In the genomic region with DNA sequence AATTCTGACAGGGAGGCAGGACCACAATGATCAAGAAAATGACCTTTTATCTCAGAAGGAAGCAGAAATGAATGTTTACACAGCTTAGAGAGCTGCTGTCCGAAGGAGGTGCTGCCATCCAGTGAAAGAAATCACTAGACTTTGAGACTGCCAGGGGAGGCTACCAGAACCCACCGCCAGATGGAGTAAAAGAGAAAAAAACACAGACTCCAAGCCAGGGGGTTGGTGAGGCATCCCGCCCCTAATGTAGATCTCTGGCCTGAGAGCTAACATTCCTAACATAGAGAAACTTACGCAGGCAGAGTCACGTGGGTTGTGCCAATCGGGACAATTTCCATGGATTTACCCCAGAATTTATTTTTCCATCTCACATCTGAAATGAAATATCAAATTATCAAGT, we compare ENCODE assay signal across 8 mouse cellular contexts. TPM values are rescaled to one million over a fixed set of nuclear protein-coding genes. Genes with fewer than 3 reads are reported as not detected.
DNase-seq lines count a peak whose midpoint lies in the region; ATAC-seq and TF ChIP-seq lines count a peak whose summit lies in the region.

No protein-coding gene starts in this region.

- H3K4me2 ChIP-seq in lung, embryonic 14.5 days: no peak overlapping the region
- H3K4me2 ChIP-seq in kidney, postnatal 0 days (ENCODE audit: low read length): no peak overlapping the region

- no peak overlapping the region for H3K9ac ChIP-seq in lung, embryonic 14.5 days
- no peak overlapping the region for H3K9ac ChIP-seq in kidney, postnatal 0 days (ENCODE audit: low read depth, low read length)

- no peak overlapping the region for H3K4me3 ChIP-seq in lung, embryonic 14.5 days (ENCODE audit: low read depth, low read length)
- H3K4me3 ChIP-seq in cortical plate, adult 2 months (ENCODE audit: insufficient read depth, low read length): no peak overlapping the region
- no peak overlapping the region for H3K4me3 ChIP-seq in kidney, postnatal 0 days (replicated peaks; ENCODE audit: low read depth, low read length)
- H3K4me3 ChIP-seq in olfactory bulb, adult 2 months (ENCODE audit: insufficient read depth, low read depth, low read length): no peak overlapping the region

- DNase-seq in cerebellum, postnatal 25 days: peak; percentile 26 to 54
- no peak for DNase-seq in cerebellum, adult 8-10 months
- DNase-seq in lung, embryonic 14.5 days: peak; percentile 78
- DNase-seq in lung, adult 18-20 months: no peak
- DNase-seq in kidney, postnatal 0 days (ENCODE audit: low spot score): peak; percentile 79
- no peak for DNase-seq in adrenal gland, adult 8-10 months

- no peaks in the 10 kb centered on the region for H3K36me3 ChIP-seq in lung, embryonic 14.5 days (ENCODE audit: insufficient read depth)
- H3K36me3 ChIP-seq in kidney, postnatal 0 days (ENCODE audit: insufficient read depth, low read length): 0 out of 2 replicates have a peak, but pooled peaks cover 3% of the 10 kb centered on the region

- 15% methylated on average over 6 of the region's 6 CpGs for WGBS in lung, embryonic 14.5 days
- 42% methylated on average over 6 of the region's 6 CpGs for WGBS in kidney, postnatal 0 days
- 21% methylated on average over 6 of the region's 6 CpGs for WGBS in olfactory bulb, adult 2 months

- TF ChIP-seq POLR2A in cortical plate, adult 2 months (IDR thresholded peaks at IDR 0.05; ENCODE audit: extremely low read depth, insufficient read depth, low read length): no peak
- no peak for TF ChIP-seq POLR2A in olfactory bulb, adult 2 months (IDR thresholded peaks at IDR 0.05; ENCODE audit: insufficient read depth, low read depth, low read length)

- H3K27ac ChIP-seq in lung, embryonic 14.5 days (ENCODE audit: low read depth): no peak overlapping the region
- H3K27ac ChIP-seq in cortical plate, adult 2 months (ENCODE audit: insufficient read depth, low read length): no peak overlapping the region
- H3K27ac ChIP-seq in kidney, postnatal 0 days: no peak overlapping the region
- no peak overlapping the region for H3K27ac ChIP-seq in olfactory bulb, adult 2 months (ENCODE audit: insufficient read depth, low read depth, low read length)

- no peaks in the 10 kb centered on the region for H3K9me3 ChIP-seq in lung, embryonic 14.5 days (ENCODE audit: low read depth, low read length)
- H3K9me3 ChIP-seq in kidney, postnatal 0 days (replicated peaks; ENCODE audit: low read length): no peaks in the 10 kb centered on the region

- ATAC-seq in lung, embryonic 14.5 days (ENCODE audit: insufficient read depth): no peak
- ATAC-seq in kidney, postnatal 0 days (replicated peaks; ENCODE audit: low FRiP score, low read depth): no peak

- no peaks in the 10 kb centered on the region for H3K27me3 ChIP-seq in lung, embryonic 14.5 days (ENCODE audit: insufficient read depth, low read length)
- H3K27me3 ChIP-seq in kidney, postnatal 0 days (ENCODE audit: insufficient read depth, low read length): no peaks in the 10 kb centered on the region

- H3K4me1 ChIP-seq in lung, embryonic 14.5 days (ENCODE audit: insufficient read depth): no peaks in the 10 kb centered on the region
- no peaks in the 10 kb centered on the region for H3K4me1 ChIP-seq in cortical plate, adult 2 months (ENCODE audit: control insufficient read depth, insufficient read depth, low read length)
- H3K4me1 ChIP-seq in kidney, postnatal 0 days (replicated peaks; ENCODE audit: insufficient read depth, low read length): no peaks in the 10 kb centered on the region
- H3K4me1 ChIP-seq in olfactory bulb, adult 2 months (ENCODE audit: control insufficient read depth, insufficient read depth, low read length): peaks cover 5% of the 10 kb centered on the region

- TF ChIP-seq CTCF in lung, embryonic 14.5 days (IDR thresholded peaks at IDR 0.05; ENCODE audit: low read depth): peak; percentile 73
- TF ChIP-seq CTCF in cortical plate, adult 2 months (IDR thresholded peaks at IDR 0.05; ENCODE audit: extremely low read depth, insufficient read depth, low read length): peak; percentile 50
- TF ChIP-seq CTCF in kidney, postnatal 0 days (IDR thresholded peaks at IDR 0.05; ENCODE audit: low read depth): peak; percentile 81
- TF ChIP-seq CTCF in olfactory bulb, adult 2 months (IDR thresholded peaks at IDR 0.05; ENCODE audit: insufficient read depth, low read depth, low read length): peak; percentile 40; the same call in 1 of the 2 replicates

RNA-seq across cellular contexts. Expression of a gene that starts 45.4 kb away (rescaled TPM):
- 43.3 and 45.8 TPM in 2 replicates for polyA plus RNA-seq in lung, embryonic 14.5 days (2014; fragmentation: Nextera tagmentation; extraction: Ambion mirVana)
- 10.9 and 13.7 TPM in 2 replicates for polyA plus RNA-seq in cortical plate, adult 2 months (2012; rRNA removed)
- polyA plus RNA-seq in kidney, postnatal 0 days (2015; fragmentation: Nextera tagmentation; extraction: Ambion mirVana): 54.5 and 59.5 TPM in 2 replicates
- not detected in 2 replicates for polyA plus RNA-seq in olfactory bulb, adult 2 months (2012; ENCODE audit: insufficient read depth, insufficient read length, low replicate concordance, missing spikeins)
- 1 to 10 TPM; 2.0 to 6.3 (median 3.3) TPM for total RNA-seq in adrenal gland, adult 8-10 months (2022)

Comparison
In these comparisons a context has a peak if more than half of its experiments do, and no peak if none do; other contexts are left out.
1. DNase-seq: peak in cerebellum, postnatal 25 days (2 of 2), lung, embryonic 14.5 days (single experiment) and kidney, postnatal 0 days (single experiment); none in cerebellum, adult 8-10 months (single experiment), lung, adult 18-20 months (0 of 2) and adrenal gland, adult 8-10 months (single experiment).
2. RNA of a gene that starts 45.4 kb away (polyA plus RNA-seq): 54.5 to 59.5 TPM in kidney, postnatal 0 days, 43.3 to 45.8 TPM in lung, embryonic 14.5 days and 10.9 to 13.7 TPM in cortical plate, adult 2 months; not detected in olfactory bulb, adult 2 months; every median in the first group is over 10 times any median in the second.
3. Peak in every context shown above with its lines, with median percentiles within 50 percentile points of each other: CTCF ChIP-seq.